Mouse (Mus musculus): ENCODE measurements around the gene Elmod3. TPM values are rescaled to one million over a fixed set of nuclear protein-coding genes. Genes with fewer than 3 reads are reported as not detected.

The Elmod3 gene
- polyA plus RNA-seq, 1 experiment from 2014 or later, result 23.9 TPM

GRCm38 (mm10) chr6:72528410-72529151 is 69.6 kb downstream of the Elmod3 start:
- no peak for ATAC-seq (ENCODE audit: insufficient number of reproducible peaks, low FRiP score, low TSS enrichment, low read depth)
- no peak overlapping the region for H3K27ac ChIP-seq (replicated peaks)
- no peaks in the 10 kb centered on the region for H3K9me3 ChIP-seq (replicated peaks)
- peaks cover 9% of the 10 kb centered on the region; the same call in 1 of the 2 replicates for H3K4me1 ChIP-seq
- H3K9ac ChIP-seq, result no peak overlapping the region
- no peak overlapping the region for H3K4me3 ChIP-seq (replicated peaks)
- no peak overlapping the region for H3K4me2 ChIP-seq (replicated peaks)
- 73% methylated on average over 10 of the region's 10 CpGs for WGBS
- H3K27me3 ChIP-seq, result no peaks in the 10 kb centered on the region
- H3K36me3 ChIP-seq, result no peaks in the 10 kb centered on the region

GRCm38 (mm10) chr6:72527070-72527469 is 71.1 kb downstream of the Elmod3 start:
- WGBS, result 86% methylated on average over 4 of the region's 4 CpGs
- Histone ChIP-seq H3K9me3 (replicated peaks) (no peaks in the 10 kb centered on the region), H3K4me2 (replicated peaks) (no peak overlapping the region), H3K9ac (no peak overlapping the region), H3K36me3 (no peaks in the 10 kb centered on the region), H3K4me3 (replicated peaks) (no peak overlapping the region), H3K4me1 (no peaks in the 10 kb centered on the region), H3K27ac (replicated peaks) (no peak overlapping the region), H3K27me3 (no peaks in the 10 kb centered on the region)
- no peak for ATAC-seq (ENCODE audit: insufficient number of reproducible peaks, low FRiP score, low TSS enrichment, low read depth)

GRCm38 (mm10) chr6:72524160-72524559 is 74.1 kb downstream of the Elmod3 start:
- H3K36me3 ChIP-seq, result no peaks in the 10 kb centered on the region
- WGBS, result 84% methylated on average over 2 of the region's 2 CpGs
- H3K4me2 ChIP-seq (replicated peaks), result no peak overlapping the region
- H3K27ac ChIP-seq (replicated peaks), result no peak overlapping the region
- H3K4me3 ChIP-seq (replicated peaks), result no peak overlapping the region
- H3K4me1 ChIP-seq, result peaks cover 13% of the 10 kb centered on the region
- H3K9ac ChIP-seq, result no peak overlapping the region
- no peaks in the 10 kb centered on the region for H3K27me3 ChIP-seq
- no peak for ATAC-seq (ENCODE audit: insufficient number of reproducible peaks, low FRiP score, low TSS enrichment, low read depth)
- H3K9me3 ChIP-seq (replicated peaks), result no peaks in the 10 kb centered on the region

- H3K27ac ChIP-seq (replicated peaks), result no peak overlapping the region
- no peak overlapping the region for H3K9ac ChIP-seq
- H3K9me3 ChIP-seq (replicated peaks), result no peaks in the 10 kb centered on the region
- H3K27me3 ChIP-seq, result no peaks in the 10 kb centered on the region
- peaks cover 15% of the 10 kb centered on the region for H3K4me1 ChIP-seq
- H3K4me2 ChIP-seq (replicated peaks), result no peak overlapping the region
- 61% methylated on average over 4 of the region's 4 CpGs for WGBS
- H3K36me3 ChIP-seq, result no peaks in the 10 kb centered on the region
- ATAC-seq (ENCODE audit: insufficient number of reproducible peaks, low FRiP score, low TSS enrichment, low read depth), result no peak
- no peak overlapping the region for H3K4me3 ChIP-seq (replicated peaks)
Observed at GRCm38 (mm10) chr6:72523222-72523621, 75.0 kb downstream of the Elmod3 start.

GRCm38 (mm10) chr6:72522288-72522687 is 75.9 kb downstream of the Elmod3 start:
- ATAC-seq (ENCODE audit: insufficient number of reproducible peaks, low FRiP score, low TSS enrichment, low read depth), result no peak
- Histone ChIP-seq H3K4me3 (replicated peaks) (no peak overlapping the region), H3K27ac (replicated peaks) (no peak overlapping the region), H3K4me2 (replicated peaks) (no peak overlapping the region), H3K27me3 (no peaks in the 10 kb centered on the region), H3K4me1 (peaks cover 15% of the 10 kb centered on the region), H3K36me3 (no peaks in the 10 kb centered on the region), H3K9ac (no peak overlapping the region), H3K9me3 (replicated peaks) (no peaks in the 10 kb centered on the region)
- 76% methylated on average over 5 of the region's 5 CpGs for WGBS

GRCm38 (mm10) chr6:72521607-72522006 is 76.6 kb downstream of the Elmod3 start, which contains the start of gene Sh2d6:
Gene Sh2d6 (minus strand): TSS chr6:72521707.
- Histone ChIP-seq H3K27ac (replicated peaks) (no peak within 1 kb of the TSS), H3K4me2 (replicated peaks) (no peak within 1 kb of the TSS), H3K36me3 (no peaks in the 10 kb centered on the region), H3K4me3 (replicated peaks) (no peak within 1 kb of the TSS), H3K4me1 (peaks cover 15% of the 10 kb centered on the region), H3K9ac (no peak within 1 kb of the TSS), H3K9me3 (replicated peaks) (no peaks in the 10 kb centered on the region), H3K27me3 (no peaks in the 10 kb centered on the region)
- no peak for ATAC-seq (ENCODE audit: insufficient number of reproducible peaks, low FRiP score, low TSS enrichment, low read depth)
- WGBS, result 95% methylated on average over 5 of the region's 5 CpGs

- Histone ChIP-seq H3K4me1 (peaks cover 15% of the 10 kb centered on the region), H3K27me3 (no peaks in the 10 kb centered on the region), H3K27ac (replicated peaks) (no peak overlapping the region), H3K9ac (no peak overlapping the region), H3K9me3 (replicated peaks) (no peaks in the 10 kb centered on the region), H3K4me3 (replicated peaks) (no peak overlapping the region), H3K4me2 (replicated peaks) (no peak overlapping the region), H3K36me3 (no peaks in the 10 kb centered on the region)
- ATAC-seq (ENCODE audit: insufficient number of reproducible peaks, low FRiP score, low TSS enrichment, low read depth), result no peak
- 90% methylated on average over 5 of the region's 5 CpGs for WGBS
Observed at GRCm38 (mm10) chr6:72520904-72521303, 77.3 kb downstream of the Elmod3 start.

GRCm38 (mm10) chr6:72519892-72520663 is 78.1 kb downstream of the Elmod3 start:
- Histone ChIP-seq H3K4me1 (peaks cover 16% of the 10 kb centered on the region), H3K9ac (no peak overlapping the region), H3K4me2 (replicated peaks) (peak overlapping the region; percentile 8; the same call in 1 of the 2 replicates), H3K27me3 (no peaks in the 10 kb centered on the region), H3K4me3 (replicated peaks) (no peak overlapping the region), H3K9me3 (replicated peaks) (no peaks in the 10 kb centered on the region), H3K27ac (replicated peaks) (peak overlapping the region; percentile 40; the same call in 1 of the 2 replicates), H3K36me3 (no peaks in the 10 kb centered on the region)
- WGBS, result 13% methylated on average over 10 of the region's 10 CpGs
- ATAC-seq (ENCODE audit: insufficient number of reproducible peaks, low FRiP score, low TSS enrichment, low read depth), result peak; percentile 43; the same call in 1 of the 2 replicates

GRCm38 (mm10) chr6:72519303-72519702 is 78.9 kb downstream of the Elmod3 start:
- WGBS, result 39% methylated on average over 8 of the region's 8 CpGs
- H3K4me1 ChIP-seq, result peaks cover 23% of the 10 kb centered on the region
- ATAC-seq (ENCODE audit: insufficient number of reproducible peaks, low FRiP score, low TSS enrichment, low read depth), result no peak
- no peak overlapping the region for H3K9ac ChIP-seq
- no peak overlapping the region for H3K27ac ChIP-seq (replicated peaks)
- no peak overlapping the region for H3K4me3 ChIP-seq (replicated peaks)
- no peaks in the 10 kb centered on the region for H3K27me3 ChIP-seq
- H3K9me3 ChIP-seq (replicated peaks), result no peaks in the 10 kb centered on the region
- H3K4me2 ChIP-seq (replicated peaks), result no peak overlapping the region
- H3K36me3 ChIP-seq, result no peaks in the 10 kb centered on the region

- H3K9me3 ChIP-seq (replicated peaks), result no peaks in the 10 kb centered on the region
- peaks cover 27% of the 10 kb centered on the region for H3K4me1 ChIP-seq
- H3K27ac ChIP-seq (replicated peaks), result no peak overlapping the region
- no peaks in the 10 kb centered on the region for H3K27me3 ChIP-seq
- H3K4me2 ChIP-seq (replicated peaks), result no peak overlapping the region
- no peak overlapping the region for H3K9ac ChIP-seq
- ATAC-seq (ENCODE audit: insufficient number of reproducible peaks, low FRiP score, low TSS enrichment, low read depth), result no peak
- H3K36me3 ChIP-seq, result no peaks in the 10 kb centered on the region
- WGBS, result 72% methylated on average over 1 of the region's 1 CpGs
- H3K4me3 ChIP-seq (replicated peaks), result no peak overlapping the region
Observed at GRCm38 (mm10) chr6:72518842-72519241, 79.4 kb downstream of the Elmod3 start.
